Mouse (Mus musculus) myocyte (in vitro differentiated cells): ENCODE results near the gene Spata5.

ENCODE experiments used
- MYOG ChIP-seq, 3 experiments: IDR thresholded peaks; one replicate each; pipeline ENCODE4 v1.6.1; 2011; ENCODE audit warnings: control low read depth in 2 of 3, low read depth in 2 of 3, mild to moderate bottlenecking in 2 of 3; ENCODE audit not compliant: insufficient read length in 2 of 3, control insufficient read depth in 1 of 3, insufficient read depth in 1 of 3
- POLR2A ChIP-seq: IDR thresholded peaks from one replicate; pipeline ENCODE4 v1.6.1; 2011; ENCODE audit warnings: low read depth, mild to moderate bottlenecking, control low read depth, moderate library complexity; ENCODE audit not compliant: insufficient read length
- REST ChIP-seq: IDR thresholded peaks from one replicate; pipeline ENCODE4 v1.6.1; 2011; ENCODE audit warnings: mild to moderate bottlenecking, control low read depth, moderate library complexity; ENCODE audit not compliant: insufficient read depth, insufficient read length
- TCF12 ChIP-seq: IDR thresholded peaks from one replicate; pipeline ENCODE4 v1.6.1; 2011; ENCODE audit warnings: mild to moderate bottlenecking, control low read depth; ENCODE audit not compliant: poor library complexity, insufficient read depth, severe bottlenecking
- USF1 ChIP-seq: IDR thresholded peaks from one replicate; pipeline ENCODE4 v1.6.1; 2011; ENCODE audit warnings: low read depth, mild to moderate bottlenecking, control low read depth, moderate library complexity

- TF ChIP-seq TCF12 = no peak
- peak; percentile 57 for TF ChIP-seq POLR2A
- TF ChIP-seq REST = no peak
- TF ChIP-seq USF1 = no peak
- TF ChIP-seq MYOG (IDR thresholded peaks at IDR 0.05; ENCODE audit: control insufficient read depth in 1 of 3, insufficient read depth in 1 of 3, insufficient read length in 2 of 3, low read depth in 2 of 3) = peak in 1 of 3 experiments; percentile 20
Measured at GRCm38 (mm10) chr3:37420072-37420471, 376 bp downstream of the Spata5 start, which contains the start of gene Nudt6.
